Mouse (Mus musculus): ENCODE data around the gene Svbp. TPM values are rescaled to one million over a fixed set of nuclear protein-coding genes. Genes with fewer than 3 reads are reported as not detected.
A peak's percentile ranks its signal among the peaks of the same experiment; 100 is the strongest.

Gene Svbp
- total RNA-seq, 2 experiments from 2014 or later, result 9.7 to 11.9 TPM

- no peak for DNase-seq
- intact Hi-C loops (cut with DNase I), result loop anchor here (5.0 to 10.0 kb wide), 2 partner anchors 184 to 896 kb away; partner anchors contain the start of genes Ppcs and Zmynd12
- peak overlapping the region; percentile 80 for H3K27ac ChIP-seq
- TF ChIP-seq CTCF (IDR thresholded peaks at IDR 0.05), result no peak
- peak overlapping the region; percentile 37 for H3K4me3 ChIP-seq
Observed at GRCm38 (mm10) chr4:119238661-119239060, 43.6 kb downstream of the Svbp start.

GRCm38 (mm10) chr4:119239181-119239682 is 44.1 kb downstream of the Svbp start:
- peak; percentile 90 for TF ChIP-seq CTCF (IDR thresholded peaks at IDR 0.05)
- H3K4me3 ChIP-seq, result peak overlapping the region; percentile 45
- peak overlapping the region; percentile 80 for H3K27ac ChIP-seq
- no peak for DNase-seq
- intact Hi-C loops (cut with DNase I), result loop anchor here (5.0 to 10.0 kb wide), 2 partner anchors 183 to 896 kb away; partner anchors contain the start of genes Ppcs and Zmynd12

- no peak overlapping the region for H3K4me3 ChIP-seq
- peak; percentile 35 for DNase-seq
- intact Hi-C loops (cut with DNase I), result no loop called here
- peak; percentile 62 for TF ChIP-seq CTCF (IDR thresholded peaks at IDR 0.05)
- no peak overlapping the region for H3K27ac ChIP-seq
Observed at GRCm38 (mm10) chr4:119241664-119242063, 46.6 kb downstream of the Svbp start.

GRCm38 (mm10) chr4:119242571-119242970 is 47.5 kb downstream of the Svbp start:
- Histone ChIP-seq H3K27ac (no peak overlapping the region), H3K4me3 (no peak overlapping the region)
- DNase-seq, result no peak
- intact Hi-C loops (cut with DNase I), result no loop called here
- TF ChIP-seq CTCF (IDR thresholded peaks at IDR 0.05), result no peak

- intact Hi-C loops (cut with DNase I), result loop anchor here (5.0 kb wide), 3 partner anchors 48 to 423 kb away; partner anchors contain the start of gene Ybx1
- no peak for TF ChIP-seq CTCF (IDR thresholded peaks at IDR 0.05)
- Histone ChIP-seq H3K4me3 (no peak overlapping the region), H3K27ac (no peak overlapping the region)
- DNase-seq, result no peak
Observed at GRCm38 (mm10) chr4:119244468-119245240, 49.5 kb downstream of the Svbp start.

- TF ChIP-seq CTCF (IDR thresholded peaks at IDR 0.05), result no peak
- H3K4me3 ChIP-seq, result no peak overlapping the region
- peak overlapping the region; percentile 36; the same call in 1 of the 2 replicates for H3K27ac ChIP-seq
- intact Hi-C loops (cut with DNase I), result loop anchor here (5.0 kb wide), 3 partner anchors 47 to 422 kb away; partner anchors contain the start of gene Ybx1
- DNase-seq, result peak; percentile 50
Observed at GRCm38 (mm10) chr4:119245556-119245955, 50.5 kb downstream of the Svbp start.

GRCm38 (mm10) chr4:119245961-119246360 is 50.9 kb downstream of the Svbp start:
- intact Hi-C loops (cut with DNase I), result loop anchor here (2.0 to 5.0 kb wide), 4 partner anchors 46 to 421 kb away; partner anchors contain the start of gene Ybx1
- no peak for DNase-seq
- H3K27ac ChIP-seq, result peak overlapping the region; percentile 36; the same call in 1 of the 2 replicates

GRCm38 (mm10) chr4:119246688-119247225 is 51.7 kb downstream of the Svbp start:
- no peak for TF ChIP-seq CTCF (IDR thresholded peaks at IDR 0.05)
- no peak overlapping the region for H3K4me3 ChIP-seq
- H3K27ac ChIP-seq, result peak overlapping the region; percentile 83
- intact Hi-C loops (cut with DNase I), result loop anchor here (2.0 to 5.0 kb wide), 4 partner anchors 46 to 421 kb away; partner anchors contain the start of gene Ybx1
- no peak for DNase-seq

More at GRCm38 (mm10) chr4:119245961-119246360, 50.9 kb downstream of the Svbp start:
- H3K4me3 ChIP-seq, result no peak overlapping the region
- TF ChIP-seq CTCF (IDR thresholded peaks at IDR 0.05), result no peak

GRCm38 (mm10) chr4:119247462-119248235 is 52.5 kb downstream of the Svbp start:
- peak overlapping the region; percentile 37 for H3K4me3 ChIP-seq
- peak; percentile 88 for TF ChIP-seq CTCF (IDR thresholded peaks at IDR 0.05)
- H3K27ac ChIP-seq, result peak overlapping the region; percentile 83
- peak; percentile 84 for DNase-seq
- intact Hi-C loops (cut with DNase I), result loop anchor here (2.0 to 5.0 kb wide), 4 partner anchors 45 to 420 kb away; partner anchors contain the start of gene Ybx1

- peak overlapping the region; percentile 83 for H3K27ac ChIP-seq
Observed at GRCm38 (mm10) chr4:119248407-119248965, 53.4 kb downstream of the Svbp start.

More at GRCm38 (mm10) chr4:119248407-119248965, 53.4 kb downstream of the Svbp start:
- no peak for TF ChIP-seq CTCF (IDR thresholded peaks at IDR 0.05)
- intact Hi-C loops (cut with DNase I), result loop anchor here (5.0 kb wide), 3 partner anchors 44 to 419 kb away; partner anchors contain the start of gene Ybx1
- H3K4me3 ChIP-seq, result no peak overlapping the region; the same call in 1 of the 2 replicates
- no peak for DNase-seq

Other genes starting within 250 kb of the Svbp start
- under 1 TPM; 0.28 to 0.64 TPM for gene Lao1, start 233.7 kb upstream of the Svbp start, total RNA-seq (2021)
- gene Slc2a1, start 86.6 kb upstream of the Svbp start, total RNA-seq (2021), result 1 to 10 TPM; 5.1 to 6.3 TPM
- 10 to 100 TPM; 16.8 to 26.4 TPM for gene Zfp691, start 21.1 kb upstream of the Svbp start, total RNA-seq (2021)
- gene Ermap, start 5.3 kb upstream of the Svbp start, total RNA-seq (2021), result not detected
- not detected for gene Tmem269, start 22.9 kb downstream of the Svbp start, total RNA-seq (2021)
- gene AU022252, start 37.4 kb downstream of the Svbp start, total RNA-seq (2021), result 10 to 100 TPM; 27.8 to 29.7 TPM
- 10 to 100 TPM in 1 of 2 experiments, 1 to 10 TPM in 1; 9.6 to 12.7 TPM for gene P3h1, start 37.6 kb downstream of the Svbp start, total RNA-seq (2021)
- gene Cldn19, start 60.1 kb downstream of the Svbp start, total RNA-seq (2021), result 1 to 10 TPM in 1 of 2 experiments, under 1 TPM in 1; 0.86 to 1.1 TPM
- 100 to 1,000 TPM; 664 to 696 TPM for gene Ybx1, start 99.3 kb downstream of the Svbp start, total RNA-seq (2021)
- gene Ppih, start 125.2 kb downstream of the Svbp start, total RNA-seq (2021), result 1 to 10 TPM; 8.1 to 9.6 TPM
- not detected for gene Ccdc30, start 220.2 kb downstream of the Svbp start, total RNA-seq (2021)
- 1 to 10 TPM; 4.0 to 5.0 TPM for gene Ppcs, start 227.1 kb downstream of the Svbp start, total RNA-seq (2021)
- not detected for gene Zmynd12, start 227.5 kb downstream of the Svbp start, total RNA-seq (2021)

All from gastrocnemius, adult 2 months (tissue).